Mouse (Mus musculus): ENCODE data around the gene Cyp26b1. TPM values are rescaled to one million over a fixed set of nuclear protein-coding genes. Genes with fewer than 3 reads are reported as not detected.
"Not testable (repeated sequence)": the region's sequence is repeated elsewhere in the genome, so short reads cannot be mapped to it uniquely, and the experiment has no call there.

The Cyp26b1 gene
- 10 to 100 TPM; 25.6 to 28.6 TPM for total RNA-seq (2021)
- 1.2 and 6.4 TPM in 2 replicates for polyA plus RNA-seq (2012; rRNA removed)
- long read RNA-seq, full-length matches to known transcripts = 2 of 7 reads
- long read RNA-seq, partial matches to known transcripts = 0 of 7 reads
- long read RNA-seq, other reads (novel, unspliced or antisense) = 5 of 7 reads

GRCm38 (mm10) chr6:84593693-84594092 is at the start of gene Cyp26b1:
TSS of gene Cyp26b1 (minus strand) at chr6:84593908.
- no peak for DNase-seq

- no peak for DNase-seq
These were observed 47.3 kb upstream of the Cyp26b1 start for GRCm38 (mm10) chr6:84641062-84641431.

- DNase-seq = peak; percentile 63
These were observed 46.8 kb upstream of the Cyp26b1 start for GRCm38 (mm10) chr6:84640324-84641061.

- peak; percentile 59 for DNase-seq
These were observed 44.5 kb upstream of the Cyp26b1 start for GRCm38 (mm10) chr6:84638206-84638605.

GRCm38 (mm10) chr6:84631588-84631987 is 37.9 kb upstream of the Cyp26b1 start:
- DNase-seq = peak; percentile 13

- DNase-seq = peak; percentile 63
These were observed 36.6 kb upstream of the Cyp26b1 start for GRCm38 (mm10) chr6:84630276-84630675.

- no peak for DNase-seq
These were observed 35.1 kb upstream of the Cyp26b1 start for GRCm38 (mm10) chr6:84628831-84629230.

- DNase-seq = no peak
These were observed 32.7 kb upstream of the Cyp26b1 start for GRCm38 (mm10) chr6:84626398-84626797.

- DNase-seq = no peak
These were observed 25.5 kb upstream of the Cyp26b1 start for GRCm38 (mm10) chr6:84619166-84619565.

- no peak for DNase-seq
These were observed 23.3 kb upstream of the Cyp26b1 start for GRCm38 (mm10) chr6:84617051-84617450.

- DNase-seq = no peak
These were observed 22.9 kb upstream of the Cyp26b1 start for GRCm38 (mm10) chr6:84616586-84616985.

- no peak for DNase-seq
These were observed 19.9 kb upstream of the Cyp26b1 start for GRCm38 (mm10) chr6:84613561-84613960.

GRCm38 (mm10) chr6:84601136-84601889 is 7.6 kb upstream of the Cyp26b1 start:
- DNase-seq = no peak

GRCm38 (mm10) chr6:84599296-84599695 is 5.6 kb upstream of the Cyp26b1 start:
- DNase-seq = not testable (repeated sequence)

GRCm38 (mm10) chr6:84598725-84599124 is 5.0 kb upstream of the Cyp26b1 start:
- DNase-seq = no peak

GRCm38 (mm10) chr6:84594626-84595025 is 918 bp upstream of the Cyp26b1 start:
- no peak for DNase-seq

GRCm38 (mm10) chr6:84590961-84591745 is 2.6 kb downstream of the Cyp26b1 start:
- DNase-seq = no peak

- DNase-seq = peak; percentile 91
These were observed 3.7 kb downstream of the Cyp26b1 start for GRCm38 (mm10) chr6:84589742-84590686.

GRCm38 (mm10) chr6:84588895-84589652 is 4.6 kb downstream of the Cyp26b1 start:
- peak; percentile 83 for DNase-seq

- DNase-seq = peak; percentile 62
These were observed 5.3 kb downstream of the Cyp26b1 start for GRCm38 (mm10) chr6:84588221-84588894.

All from adrenal gland, adult 2 months (tissue).